Mouse (Mus musculus): ENCODE results near the gene Rgma. TPM values are rescaled to one million over a fixed set of nuclear protein-coding genes. Genes with fewer than 3 reads are reported as not detected.

Rgma gene
- total RNA-seq, 2 experiments from 2014 or later: 36.1 to 38.8 TPM

DNA sequence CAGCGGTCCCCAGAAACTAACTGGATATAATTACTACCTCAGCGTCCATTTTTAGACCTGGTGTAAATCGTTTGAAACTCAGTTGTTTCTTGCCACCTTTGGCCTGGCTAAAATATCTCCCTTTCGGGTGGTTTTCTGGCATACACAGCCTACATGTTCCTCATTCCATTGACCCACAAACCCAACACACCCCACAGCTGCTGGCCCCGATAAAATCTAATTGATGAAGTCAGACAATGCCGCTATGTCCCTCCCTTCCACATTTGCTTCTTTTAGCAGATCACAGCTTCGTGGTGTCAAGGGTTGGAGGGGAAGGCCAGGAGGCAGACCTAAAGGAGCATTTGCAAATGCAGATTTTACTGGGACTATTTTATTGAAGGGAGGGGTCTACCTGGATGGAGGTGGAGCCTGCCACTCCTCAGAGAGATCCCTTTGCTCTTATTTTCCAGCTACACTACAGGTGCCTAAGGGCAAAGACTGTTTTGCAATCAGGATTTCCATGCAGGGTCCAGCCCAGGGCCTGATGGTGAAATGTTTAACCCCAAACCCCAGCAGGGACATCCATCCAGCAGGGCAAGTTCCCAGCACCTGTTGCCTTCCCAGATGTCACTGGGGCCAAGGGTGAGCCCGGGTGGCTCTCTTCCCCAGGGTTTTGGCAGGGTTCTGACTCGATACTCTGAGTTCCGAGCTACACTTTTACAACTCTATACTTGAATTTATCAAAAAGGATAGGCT is 3.6 kb upstream of the Rgma start:
- no peak for DNase-seq

DNA sequence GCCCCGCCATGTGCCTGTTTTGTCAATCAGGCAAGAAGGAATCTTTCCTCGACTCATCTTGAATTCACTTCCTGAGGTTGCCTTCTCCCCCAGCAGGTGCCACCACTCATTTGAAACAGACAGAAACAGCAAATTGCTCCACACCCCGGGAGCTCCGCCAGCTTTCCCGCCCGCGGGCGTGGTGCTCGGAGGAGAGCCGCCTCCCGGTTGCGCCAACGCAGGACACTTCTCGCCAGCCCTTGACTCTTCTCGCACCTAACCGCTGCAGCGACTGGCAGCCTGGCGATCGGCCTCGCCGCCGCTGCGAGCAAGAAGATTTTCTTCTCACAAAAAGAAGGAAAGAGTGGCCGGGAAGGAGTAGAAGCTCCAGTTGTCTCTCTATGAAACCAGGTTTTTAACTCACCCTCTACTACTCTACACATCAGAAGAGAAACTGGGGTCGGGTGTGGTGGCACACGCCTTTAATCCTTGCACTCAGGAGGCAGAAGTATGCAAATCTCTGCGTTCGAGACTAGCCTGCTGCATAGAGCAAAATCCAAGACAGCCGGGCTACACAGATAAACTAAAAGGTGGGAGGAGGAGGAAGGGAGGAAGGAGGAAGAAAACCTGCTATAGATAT is 2.8 kb upstream of the Rgma start:
- DNase-seq: peak; percentile 80

DNA sequence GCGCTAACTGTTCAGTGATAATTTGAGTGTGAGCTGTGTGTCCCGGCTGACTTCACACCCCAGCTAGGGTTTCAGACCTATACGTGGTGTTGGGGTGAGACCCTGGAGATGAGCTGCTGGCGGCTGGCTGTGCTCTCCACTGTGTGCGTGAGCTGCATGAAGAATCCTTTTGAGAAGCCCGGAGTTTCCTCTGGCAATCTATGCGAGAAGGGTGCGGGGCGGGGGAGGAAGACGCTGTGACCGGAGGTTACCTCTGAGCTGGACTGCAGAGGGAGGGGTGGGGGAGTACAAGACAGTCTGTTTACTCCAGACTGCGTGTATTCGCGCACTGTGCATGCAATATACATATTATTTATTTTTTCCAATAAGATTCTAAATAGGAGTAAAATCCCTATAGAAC is 582 bp upstream of the Rgma start:
- DNase-seq: no peak

DNA sequence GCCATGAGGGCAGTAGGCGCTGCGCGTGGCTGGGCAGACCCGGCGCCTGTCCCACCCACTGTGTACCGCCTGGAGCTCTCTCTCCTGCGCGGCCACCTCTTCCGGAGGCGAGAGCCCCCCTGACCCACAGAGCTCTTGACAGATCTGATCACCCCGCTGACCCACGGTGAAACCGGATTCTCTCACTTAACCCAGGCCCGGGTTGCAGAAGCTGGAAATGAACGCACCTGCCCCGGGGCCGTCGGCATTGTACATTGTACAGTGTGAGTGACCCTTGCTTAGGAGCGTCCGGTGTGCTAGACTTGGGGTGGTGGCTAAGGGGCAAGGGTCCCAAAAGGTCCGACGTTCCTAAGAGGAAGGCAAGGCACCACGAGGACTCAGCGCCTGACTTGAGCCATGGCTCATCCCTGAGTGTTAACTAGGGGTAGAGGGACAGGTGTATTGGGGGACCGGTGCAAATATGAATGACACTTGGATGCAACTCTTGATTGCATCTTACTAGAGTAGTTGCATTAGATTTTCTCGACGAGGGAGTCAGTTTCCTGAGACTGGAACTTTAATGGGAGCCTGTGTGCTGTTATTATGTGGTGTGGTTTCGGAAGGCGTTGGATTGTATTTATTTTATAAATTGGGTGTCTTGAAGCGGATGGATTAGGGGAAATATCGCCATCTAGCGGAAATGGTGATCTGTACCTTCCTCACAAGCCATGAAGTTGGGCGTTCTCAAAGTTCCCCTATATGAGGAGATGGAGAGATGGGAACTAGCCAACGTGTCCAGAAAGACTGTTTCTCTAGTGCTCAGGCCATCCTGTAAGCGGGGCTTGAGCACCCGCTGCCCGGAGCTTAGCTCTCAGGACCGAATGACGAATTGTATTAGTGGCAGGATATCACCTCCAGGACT is 1.0 kb downstream of the Rgma start:
- DNase-seq: peak; percentile 74

DNA sequence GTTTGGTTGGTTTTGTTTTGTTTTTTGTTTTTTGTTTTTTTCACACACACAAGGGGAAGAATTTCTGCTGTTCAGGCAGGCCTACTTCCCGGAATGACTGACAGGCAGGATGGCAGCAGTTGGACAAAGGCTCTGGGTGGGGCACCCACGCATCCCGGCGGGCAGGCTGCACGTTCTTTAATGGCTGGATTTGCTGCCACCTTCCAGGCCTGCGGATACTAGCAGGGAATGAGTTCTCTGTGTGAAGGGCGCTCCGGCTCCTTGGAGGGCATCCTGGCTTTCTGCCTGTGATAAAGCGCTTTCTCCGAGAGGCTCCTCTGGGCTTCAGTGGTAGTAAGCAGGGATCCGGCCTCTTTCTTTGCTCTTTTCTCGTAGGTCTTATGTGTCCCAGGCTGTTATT is 2.0 kb downstream of the Rgma start:
- no peak for DNase-seq

DNA sequence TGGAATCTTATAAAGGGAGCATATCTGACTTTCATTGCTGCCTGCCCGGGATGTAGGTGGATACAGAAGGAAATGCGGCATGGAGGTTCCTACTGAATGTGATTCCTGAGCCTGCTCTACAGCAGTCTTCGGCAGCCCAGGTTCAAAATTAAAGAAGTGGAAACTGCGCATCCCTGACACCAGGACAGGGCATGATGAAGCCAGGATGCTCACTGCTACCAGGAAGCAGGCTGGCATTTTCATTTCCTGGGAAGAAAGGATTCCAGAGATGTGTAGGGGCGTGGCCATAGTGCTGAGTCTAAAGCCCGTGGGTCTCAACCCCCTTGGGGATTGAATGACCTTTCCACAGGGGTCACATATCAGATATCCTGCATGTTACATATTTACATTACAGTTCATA is 2.7 kb downstream of the Rgma start:
- DNase-seq: no peak

DNA sequence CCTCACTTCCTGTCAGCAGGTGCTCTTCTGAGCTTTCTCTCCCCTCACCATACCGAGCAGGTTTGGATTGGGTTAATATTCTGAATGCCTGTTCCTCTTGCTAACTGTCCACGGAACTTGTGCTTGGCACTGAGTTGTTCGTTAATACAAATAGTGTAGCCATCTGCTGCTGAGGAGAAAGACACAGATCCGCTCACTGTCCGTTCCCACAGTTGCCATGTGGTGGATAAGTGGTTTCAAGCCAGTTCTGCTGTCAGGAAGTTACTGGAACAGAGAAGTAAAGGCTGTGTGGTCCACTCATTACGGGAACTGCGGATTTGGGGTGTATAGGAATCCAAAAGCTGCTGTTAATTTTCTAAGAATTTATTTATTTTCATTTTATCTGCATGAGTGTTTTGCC is 7.5 kb downstream of the Rgma start:
- no peak for DNase-seq

DNA sequence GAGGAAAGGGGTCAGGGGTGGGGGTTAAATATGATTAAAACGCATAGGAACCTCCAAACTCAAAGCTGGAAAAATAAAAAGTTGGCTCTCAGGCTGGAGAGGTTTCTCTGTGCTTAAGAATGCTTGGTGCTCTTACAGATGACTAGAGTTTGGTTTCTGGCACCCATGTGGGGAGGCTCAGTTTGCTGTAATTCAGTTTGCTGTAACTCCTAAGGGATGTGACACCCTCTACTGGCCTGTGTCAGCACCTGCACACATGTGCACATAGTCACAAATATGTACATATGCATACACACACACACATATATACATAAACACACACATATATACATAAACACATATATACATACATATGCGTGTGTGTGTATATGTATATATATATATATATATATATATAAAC is 13.6 kb downstream of the Rgma start:
- no peak for DNase-seq

DNA sequence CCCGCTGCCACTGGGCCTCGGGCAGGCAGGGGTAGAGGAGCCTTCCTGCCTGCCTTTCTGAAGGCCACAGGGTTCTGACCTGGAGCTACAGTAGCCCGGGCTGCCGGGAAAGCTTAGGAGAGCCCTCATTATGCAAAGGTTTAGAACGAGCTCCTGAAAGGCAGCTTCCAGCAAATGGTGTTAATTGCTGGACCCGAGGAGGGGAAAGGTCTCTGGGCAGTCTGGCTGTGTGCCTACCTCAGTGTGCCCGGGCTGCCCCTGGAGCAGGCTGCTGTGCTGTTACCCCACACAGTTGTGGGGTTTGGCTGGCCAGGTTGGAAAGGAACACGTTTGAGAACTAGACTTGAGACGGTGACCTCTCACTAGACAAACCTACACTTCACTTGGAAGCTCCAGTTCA is 14.1 kb downstream of the Rgma start:
- no peak for DNase-seq

DNA sequence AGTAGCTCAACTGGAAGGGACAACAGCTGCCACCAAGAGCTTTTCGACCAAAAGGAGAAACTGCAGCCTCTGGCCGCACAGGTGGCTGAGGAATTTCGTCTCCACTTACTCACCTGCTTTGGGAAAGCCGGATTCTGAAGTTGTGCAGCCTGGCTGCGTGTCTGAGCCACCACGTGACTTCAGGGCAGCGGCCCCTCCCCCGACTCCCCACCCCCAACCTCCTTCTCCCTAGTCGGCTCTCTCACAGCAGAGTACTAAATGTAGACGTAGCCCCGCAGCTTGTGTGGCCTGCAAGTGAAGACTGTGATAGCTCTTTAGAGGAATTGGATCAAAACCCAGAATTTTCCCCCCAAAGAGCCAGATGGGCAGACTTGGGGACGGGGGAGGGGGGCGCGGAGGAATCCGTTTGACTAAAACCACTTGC is 14.6 kb downstream of the Rgma start:
- no peak for DNase-seq

DNA sequence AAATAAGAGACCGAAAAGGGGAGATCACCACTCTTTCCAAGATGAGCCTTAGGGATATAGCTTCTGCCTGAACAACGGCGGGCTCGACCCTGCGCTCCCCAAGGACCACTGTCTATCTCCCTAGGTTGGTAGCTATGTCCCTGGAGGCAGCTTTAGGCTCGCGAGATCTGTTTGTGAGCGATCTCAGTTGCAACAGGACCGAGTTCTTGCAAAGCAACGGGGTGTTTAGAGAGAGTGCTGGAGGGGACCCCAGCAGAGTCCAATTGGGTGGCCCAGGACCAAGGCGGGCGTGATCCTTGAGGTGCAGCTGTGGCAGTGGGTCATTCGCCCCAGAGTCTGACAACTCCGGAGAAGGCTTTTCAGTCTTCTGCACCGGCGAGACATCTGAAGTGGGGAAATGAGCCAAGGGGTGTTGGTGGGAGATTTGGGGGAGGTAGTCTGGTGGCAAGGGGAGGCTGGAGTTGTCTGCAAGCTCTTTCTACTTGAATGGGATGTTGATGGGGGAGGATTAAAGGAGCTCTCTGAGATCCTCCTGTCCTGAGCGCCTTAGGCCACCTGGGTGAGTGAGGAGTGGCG is 15.2 kb downstream of the Rgma start:
- no peak for DNase-seq

DNA sequence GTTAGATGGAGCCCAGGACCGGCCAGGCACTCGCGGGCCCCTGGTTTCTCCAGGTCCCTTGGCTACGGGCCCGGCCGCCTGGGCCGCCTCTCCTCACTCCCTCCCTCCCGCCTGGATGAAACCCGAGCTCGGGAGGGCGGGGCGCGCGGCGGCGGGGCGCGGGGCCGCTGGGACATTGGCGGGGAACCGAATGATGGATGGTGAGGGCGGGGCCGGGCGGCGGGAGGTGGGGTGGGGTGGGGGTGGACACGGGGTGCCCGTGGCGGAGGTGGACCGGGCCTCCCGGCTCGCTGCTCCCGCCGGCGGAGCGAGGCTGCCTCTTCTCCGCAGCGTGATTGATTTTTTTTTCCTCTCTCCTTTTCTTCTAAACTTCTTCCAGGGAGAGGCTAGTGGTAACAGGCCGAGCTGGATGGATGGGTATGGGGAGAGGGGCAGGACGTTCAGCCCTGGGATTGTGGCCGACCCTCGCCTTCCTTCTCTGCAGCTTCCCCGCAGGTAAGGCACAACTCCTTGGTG is 15.8 kb downstream of the Rgma start:
- peak; percentile 94 for DNase-seq

DNA sequence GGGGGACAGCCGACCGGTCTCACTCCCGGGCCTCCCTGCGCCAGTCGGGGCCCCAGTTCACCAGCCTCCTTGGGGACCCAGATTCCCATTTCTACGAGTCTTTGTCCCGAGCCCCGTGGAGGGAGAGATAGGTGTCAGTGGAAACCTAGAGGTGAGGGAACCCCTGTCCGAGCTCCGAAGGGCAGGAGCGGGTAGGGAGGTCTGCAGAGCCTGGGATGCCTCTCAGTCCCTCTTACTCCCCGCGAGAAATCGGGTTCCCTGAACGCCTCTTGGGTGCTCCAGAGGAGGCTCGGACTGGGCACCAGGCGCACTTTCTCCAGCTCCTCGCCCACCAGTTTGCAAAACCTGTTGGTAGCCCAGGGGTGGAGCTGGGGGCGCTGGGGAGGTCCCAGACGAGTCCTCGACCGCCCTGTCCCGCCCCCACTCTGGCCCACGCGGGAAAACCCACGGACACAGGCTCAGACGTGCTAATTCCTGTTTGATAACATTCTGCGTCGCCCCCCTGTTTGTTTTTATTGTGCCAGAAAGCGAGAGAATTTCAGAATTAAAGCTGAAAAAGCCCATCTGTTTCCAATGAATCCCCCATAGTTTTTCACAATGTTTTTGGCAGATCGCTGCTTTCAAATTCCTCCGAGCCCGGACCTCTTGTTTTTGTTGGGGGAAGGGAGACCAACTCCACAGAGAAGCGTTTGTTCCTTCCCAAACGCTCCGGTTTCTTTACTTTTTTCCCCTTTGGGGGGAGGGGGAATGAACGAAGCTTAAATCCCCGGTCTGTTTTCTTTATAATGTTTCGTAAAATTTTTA is 16.4 kb downstream of the Rgma start:
- peak; percentile 72 for DNase-seq

DNA sequence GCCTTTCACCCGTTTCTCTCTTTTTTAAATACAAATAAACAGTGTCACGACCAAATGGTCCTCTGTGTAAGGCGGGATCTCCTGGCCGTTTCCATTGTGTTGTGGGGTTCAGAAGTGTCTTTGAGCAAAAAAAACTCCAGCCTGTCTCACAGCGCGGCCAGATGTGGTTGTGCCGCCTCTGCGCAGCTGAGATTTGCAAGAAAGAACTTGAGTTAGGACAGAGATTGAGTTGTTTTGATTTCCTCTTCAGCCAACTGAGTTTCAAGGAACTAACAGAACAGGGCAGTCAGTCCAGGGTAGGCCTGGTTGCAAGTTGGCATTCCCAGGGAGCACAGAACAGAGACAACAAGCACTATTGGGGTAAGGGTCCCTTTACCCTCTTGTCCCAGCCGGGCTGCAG is 17.1 kb downstream of the Rgma start:
- DNase-seq: no peak

DNA sequence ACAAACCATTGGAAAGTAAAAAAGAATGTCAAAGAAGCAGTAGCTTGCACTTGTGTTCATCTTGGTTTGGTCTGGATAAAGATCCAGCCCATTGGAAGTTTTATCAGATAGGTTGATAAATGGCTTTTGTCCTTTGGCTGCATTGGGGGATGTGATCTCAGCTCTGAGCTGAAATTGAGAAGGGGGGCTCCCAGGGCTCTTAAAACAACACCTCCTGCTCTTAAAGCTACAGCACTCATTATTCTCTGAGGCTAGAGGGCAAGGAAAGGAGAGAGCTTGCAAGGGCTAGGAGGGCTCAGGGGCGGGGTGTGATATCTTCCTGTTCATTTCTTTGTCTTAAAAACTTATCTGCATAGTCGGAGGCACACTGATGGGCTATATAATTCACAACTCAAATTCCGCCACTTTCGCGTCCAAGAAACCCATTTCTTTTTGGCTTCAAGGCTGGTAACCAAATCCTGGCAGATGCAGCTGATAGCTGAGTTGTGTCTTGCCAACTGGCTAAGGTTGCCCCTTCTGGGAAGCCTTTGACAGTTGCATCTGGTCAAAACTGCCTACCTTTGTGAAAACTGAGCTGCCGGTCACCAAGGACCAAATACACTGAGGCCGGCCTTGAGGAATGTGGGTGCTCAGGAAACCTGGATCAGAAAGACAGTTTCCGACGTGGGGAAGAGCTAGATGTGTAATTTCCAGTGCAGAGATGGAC is 18.2 kb downstream of the Rgma start:
- DNase-seq: no peak

DNA sequence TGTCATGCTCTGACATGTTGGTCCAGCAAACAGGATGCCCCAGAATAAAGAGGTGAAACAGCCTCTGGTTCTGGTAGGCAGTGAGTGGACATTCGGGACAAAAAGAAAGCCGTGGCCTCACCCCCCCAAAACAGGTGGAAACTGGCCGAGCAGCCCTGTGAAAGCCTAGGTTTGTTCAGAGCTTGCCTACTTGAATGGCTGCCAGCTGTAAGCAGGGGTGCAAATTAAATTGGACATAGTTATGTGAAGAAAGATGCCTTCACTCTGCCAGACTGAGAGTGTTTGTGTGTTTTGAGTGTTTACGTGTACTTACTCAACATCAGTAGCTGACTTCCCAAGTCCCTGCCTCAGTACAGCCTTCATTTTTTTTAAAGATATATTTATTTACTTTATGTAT is 18.7 kb downstream of the Rgma start:
- DNase-seq: no peak

DNA sequence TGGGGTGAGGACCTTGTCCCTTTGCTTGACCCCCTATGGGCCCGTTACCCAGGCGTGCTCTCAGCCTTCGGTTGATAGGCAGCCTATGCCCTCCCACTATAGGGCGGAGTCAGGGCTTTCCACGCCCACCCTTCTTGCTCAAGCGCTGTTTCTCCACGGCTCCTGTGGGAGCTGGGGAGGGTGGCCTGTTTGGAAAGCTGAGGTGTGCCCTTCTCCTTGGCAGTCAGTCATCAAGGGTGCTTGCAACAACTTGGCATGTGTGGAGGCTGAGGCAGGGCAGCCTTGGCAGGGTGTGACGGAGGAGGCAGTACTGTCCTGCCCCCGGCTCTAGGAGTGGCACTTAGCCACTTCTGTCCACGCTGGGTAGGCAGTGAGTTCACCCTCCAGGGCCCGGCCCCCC is 23.0 kb downstream of the Rgma start:
- DNase-seq: peak; percentile 69

DNA sequence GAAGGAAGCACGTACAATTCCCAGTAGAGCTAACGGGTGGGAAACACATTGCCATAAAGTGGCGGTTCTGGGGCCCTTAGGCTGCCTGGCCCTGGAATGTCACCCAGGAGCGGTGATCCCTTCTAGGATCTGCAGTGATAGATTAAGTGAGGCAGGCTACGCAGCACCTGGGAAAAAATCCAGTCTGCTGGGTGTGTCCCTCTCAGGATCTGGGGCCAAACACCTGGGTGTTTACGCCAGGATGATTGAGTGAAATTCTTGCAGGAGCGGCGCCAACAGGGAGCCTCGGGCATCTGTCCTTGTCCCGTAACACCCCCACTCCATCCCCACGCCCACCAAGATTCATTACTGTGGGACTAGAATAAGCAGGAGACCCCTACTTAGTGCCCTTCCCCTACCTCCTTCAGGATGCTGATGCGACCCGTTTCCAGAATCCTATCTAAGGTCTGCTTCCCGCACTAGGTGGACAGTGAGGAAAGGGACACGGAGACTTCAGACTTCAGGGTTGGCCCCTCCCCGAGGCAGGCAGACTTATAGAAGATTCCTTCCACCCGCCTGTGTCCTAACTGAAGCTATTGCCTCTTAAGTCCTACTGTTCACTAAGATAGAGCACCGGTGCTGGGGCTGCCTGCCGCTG is 23.6 kb downstream of the Rgma start:
- peak; percentile 10 for DNase-seq

DNA sequence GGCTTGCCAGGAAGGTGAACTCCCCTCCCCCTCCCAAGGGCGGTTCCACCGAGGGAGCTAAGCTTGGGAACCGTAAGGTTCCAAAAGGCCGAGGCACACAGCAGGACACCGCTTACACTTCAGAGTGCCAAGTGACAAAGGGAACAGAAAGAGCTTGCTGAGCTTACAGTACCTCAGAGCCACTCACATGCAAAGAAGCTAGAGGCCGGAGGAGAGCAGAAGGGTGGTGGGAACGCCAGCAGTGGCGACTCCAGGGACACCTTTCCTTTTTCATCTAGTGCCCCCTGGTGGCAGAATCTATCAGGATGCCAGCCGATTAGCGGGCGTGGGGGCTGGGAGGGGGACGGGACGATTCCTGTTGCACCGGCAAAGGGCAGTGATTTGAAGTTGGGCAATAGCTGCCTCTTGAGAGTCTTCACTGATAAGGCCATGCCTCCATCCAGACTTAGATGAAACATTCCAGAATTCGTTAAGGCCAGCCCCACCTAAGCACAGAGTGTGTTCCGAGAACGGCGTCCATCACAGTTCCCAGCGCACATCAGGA is 24.3 kb downstream of the Rgma start:
- peak; percentile 91 for DNase-seq
